Mouse (Mus musculus) intestine, embryonic 15.5 days (tissue): ENCODE measurements around the gene Atp8b2. TPM values are rescaled to one million over a fixed set of nuclear protein-coding genes. Genes with fewer than 3 reads are reported as not detected.

Experiments used
- ATAC-seq: fragments of 200-750 bp; cut with Nextera tagmentation; 2 replicates; pipeline ENCODE4 v1.8.0; 2017; ENCODE audit warnings: moderate TSS enrichment, moderate library complexity
- H3K27ac ChIP-seq: fragments of 300-500 bp; sonication (generic); 2 replicates; pipeline ENCODE4 v1.5.1; 2015; ENCODE audit warnings: mild to moderate bottlenecking, inconsistent platforms
- H3K27me3 ChIP-seq: fragments of 300-500 bp; sonication (generic); replicated peaks from 2 replicates; pipeline ENCODE4 v1.6.1; 2015; ENCODE audit warnings: inconsistent platforms
- H3K36me3 ChIP-seq: fragments of 300-500 bp; sonication (generic); 2 replicates; pipeline ENCODE4 v1.6.1; 2015; ENCODE audit warnings: inconsistent platforms
- H3K4me1 ChIP-seq: fragments of 300-500 bp; sonication (generic); replicated peaks from 2 replicates; pipeline ENCODE4 v1.6.1; 2015; ENCODE audit warnings: inconsistent platforms
- H3K4me2 ChIP-seq: fragments of 300-500 bp; sonication (generic); replicated peaks from 2 replicates; pipeline ENCODE4 v1.6.1; 2015; ENCODE audit warnings: mild to moderate bottlenecking, inconsistent platforms
- H3K4me3 ChIP-seq: fragments of 300-500 bp; sonication (generic); replicated peaks from 2 replicates; pipeline ENCODE4 v1.5.1; 2015; ENCODE audit warnings: inconsistent platforms
- H3K9ac ChIP-seq: fragments of 300-500 bp; sonication (generic); 2 replicates; pipeline ENCODE4 v1.6.1; 2015; ENCODE audit warnings: inconsistent platforms
- H3K9me3 ChIP-seq: fragments of 300-500 bp; sonication (generic); 2 replicates; pipeline ENCODE4 v1.6.1; 2016; ENCODE audit warnings: inconsistent platforms
- WGBS: fragments of 180-500 bp; shearing (Covaris S2); methylation state at CpG from one replicate; pipeline ENCODE4 v1.1.7; 2015; 5-methylcytosine and 5-hydroxymethylcytosine counted together
- polyA plus RNA-seq: library from polyadenylated mRNA; unstranded; fragments of >200 nt; fragmentation: Nextera tagmentation; extraction: Ambion mirVana; gene quantifications from 2 replicates; pipeline ENCODE4 v1.2.1, GENCODE M21; 2015

The Atp8b2 gene
- polyA plus RNA-seq, 1 experiment from 2014 or later: 10.5 TPM

- Histone ChIP-seq H3K9ac (no peak overlapping the region), H3K4me1 (peaks cover 3% of the 10 kb centered on the region; the same call in 1 of the 2 replicates), H3K36me3 (no peaks in the 10 kb centered on the region), H3K27me3 (no peaks in the 10 kb centered on the region), H3K4me3 (no peak overlapping the region), H3K9me3 (no peaks in the 10 kb centered on the region), H3K27ac (no peak overlapping the region), H3K4me2 (no peak overlapping the region)
- no peak for ATAC-seq
- WGBS: 65% methylated on average over 7 of the region's 7 CpGs
Measured at GRCm38 (mm10) chr3:89968509-89968908, 5.2 kb upstream of the Atp8b2 start.

- Histone ChIP-seq H3K36me3 (no peaks in the 10 kb centered on the region), H3K4me1 (peaks cover 6% of the 10 kb centered on the region), H3K27me3 (no peaks in the 10 kb centered on the region), H3K4me3 (no peak overlapping the region), H3K9me3 (no peaks in the 10 kb centered on the region), H3K27ac (no peak overlapping the region), H3K9ac (no peak overlapping the region), H3K4me2 (no peak overlapping the region)
- no peak for ATAC-seq
- WGBS: 71% methylated on average over 4 of the region's 4 CpGs
Measured at GRCm38 (mm10) chr3:89966946-89967345, 3.6 kb upstream of the Atp8b2 start.

DNA sequence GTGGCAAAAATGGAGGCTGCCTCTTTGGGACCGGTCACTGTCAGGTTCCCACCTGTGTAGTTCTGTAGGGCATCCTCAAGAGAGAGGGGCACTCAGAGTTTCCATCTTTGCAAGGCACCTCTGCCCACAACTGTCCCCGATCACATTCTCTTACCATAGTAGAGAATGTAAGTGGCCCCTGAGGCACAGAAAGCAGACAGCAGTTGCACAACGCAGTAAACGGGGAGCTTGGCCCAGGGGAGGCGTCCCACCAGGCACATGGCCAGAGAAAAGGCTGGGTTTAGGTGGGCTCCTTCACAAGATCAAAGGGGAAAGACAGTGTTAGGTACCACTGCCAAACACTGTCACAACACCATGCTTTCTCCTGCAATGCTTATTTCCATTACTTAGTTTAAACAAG lies 2.7 kb upstream of the Atp8b2 start:
- WGBS: 91% methylated on average over 5 of the region's 5 CpGs
- Histone ChIP-seq H3K4me1 (peaks cover 16% of the 10 kb centered on the region), H3K27ac (no peak overlapping the region), H3K4me2 (no peak overlapping the region), H3K27me3 (no peaks in the 10 kb centered on the region), H3K9me3 (no peaks in the 10 kb centered on the region), H3K36me3 (no peaks in the 10 kb centered on the region), H3K9ac (no peak overlapping the region), H3K4me3 (no peak overlapping the region)
- ATAC-seq: no peak

GRCm38 (mm10) chr3:89965557-89965956 lies 2.2 kb upstream of the Atp8b2 start:
- no peak for ATAC-seq
- Histone ChIP-seq H3K9ac (no peak overlapping the region), H3K27me3 (no peaks in the 10 kb centered on the region), H3K4me3 (no peak overlapping the region), H3K36me3 (no peaks in the 10 kb centered on the region), H3K4me2 (no peak overlapping the region), H3K9me3 (no peaks in the 10 kb centered on the region), H3K27ac (no peak overlapping the region), H3K4me1 (peaks cover 20% of the 10 kb centered on the region)
- WGBS: 95% methylated on average over 8 of the region's 8 CpGs

DNA sequence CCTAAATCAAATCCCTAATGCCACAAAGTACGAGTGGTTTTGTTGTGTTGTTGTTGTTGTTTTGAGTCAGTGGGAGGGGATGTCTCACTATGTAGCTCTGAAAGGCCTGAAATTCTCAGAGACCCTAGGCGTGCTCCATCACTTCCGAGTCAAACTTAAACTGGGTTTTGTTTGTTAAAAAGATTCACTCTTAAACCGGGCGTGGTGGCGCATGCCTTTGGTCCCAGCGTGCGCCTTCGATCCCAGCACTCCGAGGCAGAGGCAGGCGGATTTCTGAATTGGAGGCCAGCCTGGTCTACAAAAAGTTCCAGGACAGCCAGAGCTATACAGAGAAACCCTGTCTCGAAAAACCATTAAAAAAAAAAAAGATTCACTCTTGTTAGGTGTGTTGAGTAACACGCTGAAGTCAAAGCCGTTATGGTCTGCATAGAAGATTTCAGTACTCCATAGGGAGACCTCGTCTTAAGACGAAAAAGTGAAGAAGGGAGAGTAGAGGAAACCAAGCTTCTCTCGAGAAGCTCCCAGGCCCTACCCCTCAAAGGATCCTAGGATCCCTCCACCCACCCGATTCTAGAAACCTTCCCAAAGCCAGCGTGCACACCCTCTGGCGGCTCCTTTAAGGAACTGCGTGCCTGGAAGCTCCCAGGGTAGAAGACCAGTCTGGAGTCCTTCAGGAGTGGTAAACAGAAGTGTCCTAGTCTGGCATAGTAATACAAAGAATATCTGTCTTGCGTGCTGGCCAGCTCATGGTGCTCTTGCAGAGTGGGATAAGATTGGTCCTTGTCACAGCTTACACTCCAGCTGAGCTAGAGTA lies 825 bp upstream of the Atp8b2 start:
- H3K9me3 ChIP-seq: no peaks in the 10 kb centered on the region
- peak overlapping the region; percentile 95 for H3K9ac ChIP-seq
- peak overlapping the region; percentile 86 for H3K4me3 ChIP-seq
- H3K27me3 ChIP-seq: no peaks in the 10 kb centered on the region
- H3K4me1 ChIP-seq: peaks cover 28% of the 10 kb centered on the region
- H3K36me3 ChIP-seq: no peaks in the 10 kb centered on the region
- 0 out of 2 replicates have a peak, but pooled peaks have one; percentile 27 for ATAC-seq
- peak overlapping the region; percentile 95 for H3K27ac ChIP-seq
- 24% methylated on average over 22 of the region's 22 CpGs for WGBS
- H3K4me2 ChIP-seq: peak overlapping the region; percentile 97

GRCm38 (mm10) chr3:89962751-89963220 lies 522 bp downstream of the Atp8b2 start:
- peak; percentile 26 for ATAC-seq
- peak overlapping the region; percentile 97 for H3K4me2 ChIP-seq
- H3K4me3 ChIP-seq: peak overlapping the region; percentile 86
- WGBS: under 1% methylated on average over 30 of the region's 30 CpGs
- H3K36me3 ChIP-seq: peaks cover 4% of the 10 kb centered on the region
- peak overlapping the region; percentile 95 for H3K9ac ChIP-seq
- H3K9me3 ChIP-seq: no peaks in the 10 kb centered on the region
- H3K4me1 ChIP-seq: peaks cover 28% of the 10 kb centered on the region
- no peaks in the 10 kb centered on the region for H3K27me3 ChIP-seq
- peak overlapping the region; percentile 95 for H3K27ac ChIP-seq

DNA sequence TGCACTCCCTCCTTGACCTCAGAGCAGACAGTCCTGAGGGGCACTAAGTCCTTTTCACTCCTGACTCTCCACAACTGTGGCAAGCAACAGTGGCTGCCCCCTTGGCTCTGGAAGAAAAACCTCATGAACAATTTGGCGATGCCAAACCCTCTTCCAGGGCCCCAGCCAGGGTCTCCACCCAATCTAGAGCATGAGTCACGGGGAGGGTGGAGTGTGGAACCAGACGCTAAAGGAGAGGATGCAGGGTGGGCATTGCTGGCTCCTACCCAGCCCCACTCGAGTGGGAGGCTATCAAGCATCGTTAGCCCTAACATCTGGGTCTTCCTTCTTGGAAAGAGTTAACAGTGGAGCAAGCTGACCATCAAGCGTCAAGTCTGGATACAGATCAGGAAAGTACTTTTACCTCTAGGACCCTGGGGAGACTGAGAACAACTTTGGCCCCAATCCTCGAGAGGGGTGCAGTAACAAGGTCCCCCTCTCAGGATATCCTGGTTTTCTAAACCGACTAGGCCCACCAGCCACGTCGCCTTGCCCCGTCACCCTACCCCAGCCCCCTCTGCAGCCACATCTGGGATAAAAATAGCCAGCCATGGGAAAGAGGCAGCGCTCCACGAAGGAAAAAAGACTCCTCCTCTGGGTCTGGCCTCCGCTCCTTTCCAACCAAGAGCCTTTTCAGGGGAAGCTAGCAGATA lies 1.1 kb downstream of the Atp8b2 start:
- 7% methylated on average over 14 of the region's 14 CpGs for WGBS
- peak overlapping the region; percentile 97 for H3K4me2 ChIP-seq
- H3K27ac ChIP-seq: peak overlapping the region; percentile 95
- H3K27me3 ChIP-seq: no peaks in the 10 kb centered on the region
- peak overlapping the region; percentile 95 for H3K9ac ChIP-seq
- H3K4me3 ChIP-seq: peak overlapping the region; percentile 86
- peaks cover 28% of the 10 kb centered on the region for H3K4me1 ChIP-seq
- ATAC-seq: no peak
- peaks cover 5% of the 10 kb centered on the region for H3K36me3 ChIP-seq
- H3K9me3 ChIP-seq: no peaks in the 10 kb centered on the region

- Histone ChIP-seq H3K27ac (peak overlapping the region; percentile 95; the same call in 1 of the 2 replicates), H3K4me1 (peaks cover 28% of the 10 kb centered on the region), H3K36me3 (peaks cover 13% of the 10 kb centered on the region), H3K4me3 (peak overlapping the region; percentile 86), H3K9me3 (no peaks in the 10 kb centered on the region), H3K4me2 (peak overlapping the region; percentile 97), H3K27me3 (no peaks in the 10 kb centered on the region), H3K9ac (peak overlapping the region; percentile 95; the same call in 1 of the 2 replicates)
- ATAC-seq: no peak
- WGBS: 59% methylated on average over 4 of the region's 4 CpGs
Measured at GRCm38 (mm10) chr3:89961436-89961835, 1.9 kb downstream of the Atp8b2 start.

- Histone ChIP-seq H3K27ac (peak overlapping the region; percentile 41), H3K9me3 (no peaks in the 10 kb centered on the region), H3K9ac (peak overlapping the region; percentile 65), H3K4me1 (peaks cover 28% of the 10 kb centered on the region), H3K36me3 (peaks cover 14% of the 10 kb centered on the region), H3K4me2 (peak overlapping the region; percentile 97), H3K4me3 (peak overlapping the region; percentile 51), H3K27me3 (no peaks in the 10 kb centered on the region)
- peak; percentile 91 for ATAC-seq
- under 1% methylated on average over 30 of the region's 30 CpGs for WGBS
Measured at GRCm38 (mm10) chr3:89960469-89960868, 2.8 kb downstream of the Atp8b2 start.

GRCm38 (mm10) chr3:89959435-89959834 lies 3.9 kb downstream of the Atp8b2 start:
- no peaks in the 10 kb centered on the region for H3K9me3 ChIP-seq
- ATAC-seq: no peak
- peaks cover 24% of the 10 kb centered on the region for H3K4me1 ChIP-seq
- H3K4me2 ChIP-seq: peak overlapping the region; percentile 97; the same call in 1 of the 2 replicates
- 78% methylated on average over 4 of the region's 4 CpGs for WGBS
- H3K36me3 ChIP-seq: peaks cover 14% of the 10 kb centered on the region
- no peak overlapping the region for H3K4me3 ChIP-seq
- no peak overlapping the region for H3K27ac ChIP-seq
- H3K9ac ChIP-seq: no peak overlapping the region
- no peaks in the 10 kb centered on the region for H3K27me3 ChIP-seq

GRCm38 (mm10) chr3:89957880-89958279 lies 5.4 kb downstream of the Atp8b2 start:
- H3K27ac ChIP-seq: no peak overlapping the region
- H3K27me3 ChIP-seq: no peaks in the 10 kb centered on the region
- H3K4me3 ChIP-seq: no peak overlapping the region
- no peaks in the 10 kb centered on the region for H3K9me3 ChIP-seq
- peaks cover 19% of the 10 kb centered on the region for H3K36me3 ChIP-seq
- 95% methylated on average over 9 of the region's 9 CpGs for WGBS
- H3K4me2 ChIP-seq: no peak overlapping the region
- H3K9ac ChIP-seq: no peak overlapping the region
- no peak for ATAC-seq
- peaks cover 27% of the 10 kb centered on the region for H3K4me1 ChIP-seq

DNA sequence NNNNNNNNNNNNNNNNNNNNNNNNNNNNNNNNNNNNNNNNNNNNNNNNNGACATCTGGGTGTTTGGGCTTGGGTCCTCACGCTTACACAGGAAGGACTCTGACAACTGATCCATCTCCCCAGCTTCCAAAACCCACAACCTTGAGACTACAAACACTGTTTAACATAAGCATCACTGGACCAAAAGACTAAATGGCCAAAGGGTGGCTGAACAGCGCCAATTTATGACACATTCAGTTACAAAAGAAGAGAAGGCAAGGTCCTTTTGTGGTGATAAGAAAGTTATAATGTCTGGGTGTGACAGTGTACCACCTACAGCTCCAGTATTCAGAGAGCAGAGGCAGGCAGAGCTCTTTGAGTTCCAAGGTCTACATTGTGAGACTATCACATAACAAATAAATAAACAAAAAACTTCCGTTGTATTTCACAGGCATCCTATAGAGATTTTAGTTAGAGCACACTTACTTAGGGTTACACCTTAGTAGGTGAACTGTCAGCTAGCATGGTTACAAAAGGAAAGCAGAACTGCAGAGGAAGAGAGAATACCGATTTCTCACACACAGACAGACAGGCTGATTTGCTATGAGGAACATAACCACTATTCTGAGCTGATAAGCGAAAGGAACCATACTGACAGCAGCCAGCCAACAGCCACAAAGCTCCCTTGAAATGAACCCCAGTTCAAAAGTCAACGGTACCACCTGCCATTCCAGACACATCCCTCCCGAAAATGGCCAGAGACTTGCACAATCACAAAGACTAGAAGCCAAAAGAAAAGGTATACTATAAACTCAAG lies 6.9 kb downstream of the Atp8b2 start:
- ATAC-seq: no peak
- Histone ChIP-seq H3K9me3 (no peaks in the 10 kb centered on the region), H3K4me3 (no peak overlapping the region), H3K36me3 (peaks cover 19% of the 10 kb centered on the region), H3K27me3 (no peaks in the 10 kb centered on the region), H3K27ac (no peak overlapping the region), H3K4me1 (peaks cover 18% of the 10 kb centered on the region), H3K4me2 (no peak overlapping the region), H3K9ac (no peak overlapping the region)
- 90% methylated on average over 7 of the region's 7 CpGs for WGBS
